Mouse (Mus musculus) hindbrain, postnatal 0 days (tissue): ENCODE data around the gene Pcnx4. TPM values are rescaled to one million over a fixed set of nuclear protein-coding genes. Genes with fewer than 3 reads are reported as not detected.

Source experiments
- ATAC-seq: fragments of 200-750 bp; cut with Nextera tagmentation; 2 replicates; pipeline ENCODE4 v1.8.0; 2017; ENCODE audit warnings: mild to moderate bottlenecking, moderate TSS enrichment, moderate library complexity
- DNase-seq: peaks from one replicate; pipeline ENCODE4 v3.0.0-alpha.2; 2015; ENCODE audit warnings: low spot score
- H3K27ac ChIP-seq: fragments of 300-500 bp; sonication (generic); 2 replicates; pipeline ENCODE4 v1.5.1; 2014; ENCODE audit warnings: mild to moderate bottlenecking
- H3K27me3 ChIP-seq: fragments of 300-500 bp; sonication (generic); 2 replicates; pipeline ENCODE4 v1.6.1; 2014; ENCODE audit warnings: low read length, mixed read lengths; ENCODE audit not compliant: insufficient read depth
- H3K36me3 ChIP-seq: fragments of 300-500 bp; sonication (generic); 2 replicates; pipeline ENCODE4 v1.6.1; 2014; ENCODE audit warnings: low read length, mixed read lengths; ENCODE audit not compliant: insufficient read depth
- H3K4me1 ChIP-seq: fragments of 300-500 bp; sonication (generic); 2 replicates; pipeline ENCODE4 v1.6.1; 2014; ENCODE audit warnings: antibody characterized with exemption, low read length, mixed read lengths; ENCODE audit not compliant: insufficient read depth
- H3K4me2 ChIP-seq: fragments of 300-500 bp; sonication (generic); 2 replicates; pipeline ENCODE4 v1.6.1; 2014; ENCODE audit warnings: low read depth, mild to moderate bottlenecking, low read length, moderate library complexity, mixed read lengths
- H3K4me3 ChIP-seq: fragments of 300-500 bp; sonication (generic); 2 replicates; pipeline ENCODE4 v1.5.1; 2014; ENCODE audit warnings: low read length
- H3K9ac ChIP-seq: fragments of 300-500 bp; sonication (generic); replicated peaks from 2 replicates; pipeline ENCODE4 v1.6.1; 2014; ENCODE audit warnings: mild to moderate bottlenecking, low read length, moderate library complexity, mixed read lengths
- H3K9me3 ChIP-seq: fragments of 300-500 bp; sonication (generic); 2 replicates; pipeline ENCODE4 v1.6.1; 2016; ENCODE audit warnings: low read length, mixed read lengths
- CTCF ChIP-seq: IDR thresholded peaks from 2 replicates; pipeline ENCODE4 v1.5.1; 2016; ENCODE audit warnings: antibody characterized with exemption, control low read depth, low read depth
- WGBS: fragments of 180-500 bp; shearing (Covaris S2); extraction: QIAGEN DNeasy Blood & Tissue Kit; methylation state at CpG from one replicate; pipeline ENCODE4 v1.1.7; 2014; 5-methylcytosine and 5-hydroxymethylcytosine counted together
- polyA plus RNA-seq: library from polyadenylated mRNA; unstranded; fragments of >200 nt; fragmentation: Nextera tagmentation; extraction: Ambion mirVana; gene quantifications from 2 replicates; pipeline ENCODE4 v1.2.1, GENCODE M21; 2015
- total RNA-seq: library from RNA; depleted of rRNA; stranded (reverse); fragments of >200 nt; gene quantifications from 2 replicates; pipeline ENCODE4 v1.2.3, GENCODE M21; 2014; rRNA removed

The Pcnx4 gene
- total RNA-seq = 18.9 and 20.8 TPM in 2 replicates
- 17.9 and 18.9 TPM in 2 replicates for polyA plus RNA-seq

- Histone ChIP-seq H3K4me2 (peak within 1 kb of the TSS; percentile 78), H3K4me3 (peak within 1 kb of the TSS; percentile 75), H3K36me3 (no peaks in the 10 kb centered on the region), H3K4me1 (0 out of 2 replicates have a peak, but pooled peaks cover 4% of the 10 kb centered on the region), H3K9ac (peak within 1 kb of the TSS; percentile 69), H3K9me3 (no peaks in the 10 kb centered on the region), H3K27me3 (no peaks in the 10 kb centered on the region), H3K27ac (peak within 1 kb of the TSS; percentile 68)
- peak; percentile 53 for TF ChIP-seq CTCF
- peak; percentile 97 for DNase-seq
- 0% methylated on average over 45 of the region's 45 CpGs for WGBS
- peak; percentile 99 for ATAC-seq
Measured at GRCm38 (mm10) chr12:72536021-72536597, at the start of gene Pcnx4. TSS of gene Pcnx4 (plus strand) at chr12:72536383.

- TF ChIP-seq CTCF = no peak
- H3K9ac ChIP-seq = no peak overlapping the region
- H3K9me3 ChIP-seq = no peaks in the 10 kb centered on the region
- no peak overlapping the region for H3K4me2 ChIP-seq
- no peaks in the 10 kb centered on the region for H3K36me3 ChIP-seq
- H3K27ac ChIP-seq = no peak overlapping the region
- DNase-seq = no peak
- WGBS = 87% methylated on average over 3 of the region's 3 CpGs
- no peaks in the 10 kb centered on the region for H3K4me1 ChIP-seq
- no peak for ATAC-seq
- no peak overlapping the region for H3K4me3 ChIP-seq
- no peaks in the 10 kb centered on the region for H3K27me3 ChIP-seq
Measured at GRCm38 (mm10) chr12:72487498-72487897, 48.7 kb upstream of the Pcnx4 start.

GRCm38 (mm10) chr12:72489995-72490394 lies 46.2 kb upstream of the Pcnx4 start:
- Histone ChIP-seq H3K9ac (no peak overlapping the region), H3K4me2 (no peak overlapping the region), H3K4me3 (no peak overlapping the region), H3K27me3 (no peaks in the 10 kb centered on the region), H3K9me3 (no peaks in the 10 kb centered on the region), H3K4me1 (no peaks in the 10 kb centered on the region), H3K36me3 (no peaks in the 10 kb centered on the region), H3K27ac (no peak overlapping the region)
- WGBS = 90% methylated on average over 3 of the region's 3 CpGs
- DNase-seq = no peak
- no peak for TF ChIP-seq CTCF
- ATAC-seq = no peak

GRCm38 (mm10) chr12:72491063-72491719 lies 45.0 kb upstream of the Pcnx4 start:
- WGBS = 74% methylated on average over 3 of the region's 3 CpGs
- no peak for DNase-seq
- H3K4me2 ChIP-seq = no peak overlapping the region
- no peak for TF ChIP-seq CTCF
- no peaks in the 10 kb centered on the region for H3K4me1 ChIP-seq
- no peak overlapping the region for H3K4me3 ChIP-seq
- H3K36me3 ChIP-seq = no peaks in the 10 kb centered on the region
- no peak overlapping the region for H3K27ac ChIP-seq
- no peak for ATAC-seq
- no peaks in the 10 kb centered on the region for H3K27me3 ChIP-seq
- H3K9me3 ChIP-seq = no peaks in the 10 kb centered on the region
- no peak overlapping the region for H3K9ac ChIP-seq

GRCm38 (mm10) chr12:72496866-72497600 lies 39.1 kb upstream of the Pcnx4 start:
- no peak overlapping the region for H3K4me2 ChIP-seq
- H3K27ac ChIP-seq = no peak overlapping the region
- DNase-seq = no peak
- ATAC-seq = no peak
- no peaks in the 10 kb centered on the region for H3K36me3 ChIP-seq
- no peak overlapping the region for H3K9ac ChIP-seq
- TF ChIP-seq CTCF = no peak
- no peaks in the 10 kb centered on the region for H3K4me1 ChIP-seq
- H3K9me3 ChIP-seq = no peaks in the 10 kb centered on the region
- WGBS = 44% methylated on average over 12 of the region's 12 CpGs
- no peak overlapping the region for H3K4me3 ChIP-seq
- H3K27me3 ChIP-seq = no peaks in the 10 kb centered on the region

GRCm38 (mm10) chr12:72509606-72510005 lies 26.6 kb upstream of the Pcnx4 start:
- Histone ChIP-seq H3K36me3 (no peaks in the 10 kb centered on the region), H3K27ac (no peak overlapping the region), H3K27me3 (no peaks in the 10 kb centered on the region), H3K9me3 (no peaks in the 10 kb centered on the region), H3K4me1 (no peaks in the 10 kb centered on the region), H3K4me2 (no peak overlapping the region), H3K9ac (no peak overlapping the region), H3K4me3 (no peak overlapping the region)
- DNase-seq (no peak), ATAC-seq (no peak)
- 81% methylated on average over 7 of the region's 7 CpGs for WGBS
- TF ChIP-seq CTCF = no peak

GRCm38 (mm10) chr12:72515446-72515845 lies 20.7 kb upstream of the Pcnx4 start:
- Histone ChIP-seq H3K9me3 (no peaks in the 10 kb centered on the region), H3K4me2 (no peak overlapping the region), H3K4me3 (no peak overlapping the region), H3K4me1 (no peaks in the 10 kb centered on the region), H3K27ac (no peak overlapping the region), H3K9ac (no peak overlapping the region), H3K27me3 (no peaks in the 10 kb centered on the region), H3K36me3 (no peaks in the 10 kb centered on the region)
- DNase-seq (peak; percentile 74), ATAC-seq (no peak)
- TF ChIP-seq CTCF = peak; percentile 77
- WGBS = 57% methylated on average over 3 of the region's 3 CpGs
